Mouse (Mus musculus) midbrain, embryonic 16.5 days (tissue): Measurements from ENCODE around the gene Vps29. TPM values are rescaled to one million over a fixed set of nuclear protein-coding genes. Genes with fewer than 3 reads are reported as not detected.
"Not testable (repeated sequence)": the region's sequence is repeated elsewhere in the genome, so short reads cannot be mapped to it uniquely, and the experiment has no call there.

Source experiments
- ATAC-seq: fragments of 200-750 bp; cut with Nextera tagmentation; 2 replicates; pipeline ENCODE4 v1.8.0; 2017; ENCODE audit warnings: moderate TSS enrichment
- H3K27ac ChIP-seq: fragments of 300-500 bp; sonication (generic); 2 replicates; pipeline ENCODE4 v1.5.1; 2014; ENCODE audit warnings: mild to moderate bottlenecking, low read length, mixed read lengths
- H3K27me3 ChIP-seq: fragments of 300-500 bp; sonication (generic); 2 replicates; pipeline ENCODE4 v1.6.1; 2014; ENCODE audit warnings: low read depth, low read length, mixed read lengths; ENCODE audit not compliant: control insufficient read depth, insufficient read depth
- H3K36me3 ChIP-seq: fragments of 300-500 bp; sonication (generic); 2 replicates; pipeline ENCODE4 v1.6.1; 2014; ENCODE audit warnings: mild to moderate bottlenecking, low read length, moderate library complexity, mixed read lengths; ENCODE audit not compliant: control insufficient read depth, insufficient read depth
- H3K4me1 ChIP-seq: fragments of 300-500 bp; sonication (generic); 2 replicates; pipeline ENCODE4 v1.6.1; 2014; ENCODE audit warnings: mild to moderate bottlenecking, low read length, mixed read lengths; ENCODE audit not compliant: control insufficient read depth, insufficient read depth
- H3K4me2 ChIP-seq: fragments of 300-500 bp; sonication (generic); 2 replicates; pipeline ENCODE4 v1.6.1; 2014; ENCODE audit warnings: mild to moderate bottlenecking, low read length, mixed read lengths
- H3K4me3 ChIP-seq: fragments of 300-500 bp; sonication (generic); 2 replicates; pipeline ENCODE4 v1.5.1; 2014; ENCODE audit warnings: low read depth, mild to moderate bottlenecking, low read length, moderate library complexity, mixed read lengths
- H3K9ac ChIP-seq: fragments of 300-500 bp; sonication (generic); 2 replicates; pipeline ENCODE4 v1.6.1; 2014; ENCODE audit warnings: low read depth, low read length, mixed read lengths
- H3K9me3 ChIP-seq: fragments of 300-500 bp; sonication (generic); replicated peaks from 2 replicates; pipeline ENCODE4 v1.6.1; 2014; ENCODE audit warnings: mild to moderate bottlenecking, low read length, mixed read lengths; ENCODE audit not compliant: control insufficient read depth, poor library complexity, severe bottlenecking
- WGBS: fragments of 180-500 bp; shearing (Covaris S2); extraction: QIAGEN DNeasy Blood & Tissue Kit; methylation state at CpG from one replicate; pipeline ENCODE4 v1.1.7; 2014; 5-methylcytosine and 5-hydroxymethylcytosine counted together
- polyA plus RNA-seq: library from polyadenylated mRNA; unstranded; fragments of >200 nt; fragmentation: Nextera tagmentation; extraction: Ambion mirVana; gene quantifications from 2 replicates; pipeline ENCODE4 v1.2.1, GENCODE M21; 2015

Vps29 gene
- polyA plus RNA-seq, 1 experiment from 2014 or later = 347 TPM

- Histone ChIP-seq H3K36me3 (peaks cover 11% of the 10 kb centered on the region; the same call in 1 of the 2 replicates), H3K4me2 (no peak overlapping the region)
- ATAC-seq = no peak
Measured at GRCm38 (mm10) chr5:122314966-122315667, 39.1 kb upstream of the Vps29 start.

GRCm38 (mm10) chr5:122317329-122318045 lies 36.7 kb upstream of the Vps29 start:
- H3K4me2 ChIP-seq = no peak overlapping the region
- peaks cover 8% of the 10 kb centered on the region; the same call in 1 of the 2 replicates for H3K36me3 ChIP-seq
- WGBS = 78% methylated on average over 11 of the region's 11 CpGs
- ATAC-seq = no peak
- no peak overlapping the region for H3K4me3 ChIP-seq
- H3K9ac ChIP-seq = no peak overlapping the region
- no peaks in the 10 kb centered on the region for H3K9me3 ChIP-seq
- H3K4me1 ChIP-seq = no peaks in the 10 kb centered on the region; the same call in 1 of the 2 replicates
- no peaks in the 10 kb centered on the region for H3K27me3 ChIP-seq
- no peak overlapping the region for H3K27ac ChIP-seq

More at GRCm38 (mm10) chr5:122314966-122315667, 39.1 kb upstream of the Vps29 start:
- Histone ChIP-seq H3K4me3 (no peak overlapping the region), H3K27ac (peak overlapping the region; percentile 28; the same call in 1 of the 2 replicates), H3K4me1 (peaks cover 2% of the 10 kb centered on the region; the same call in 1 of the 2 replicates), H3K9ac (no peak overlapping the region; the same call in 1 of the 2 replicates), H3K27me3 (no peaks in the 10 kb centered on the region), H3K9me3 (no peaks in the 10 kb centered on the region)
- WGBS = 68% methylated on average over 20 of the region's 20 CpGs

- H3K27me3 ChIP-seq = no peaks in the 10 kb centered on the region
- H3K4me3 ChIP-seq = no peak overlapping the region
- H3K9ac ChIP-seq = no peak overlapping the region
- no peak overlapping the region for H3K27ac ChIP-seq
- peaks cover 8% of the 10 kb centered on the region; the same call in 1 of the 2 replicates for H3K36me3 ChIP-seq
- 64% methylated on average over 3 of the region's 3 CpGs for WGBS
- no peak for ATAC-seq
- H3K9me3 ChIP-seq = no peaks in the 10 kb centered on the region
- no peaks in the 10 kb centered on the region; the same call in 1 of the 2 replicates for H3K4me1 ChIP-seq
- H3K4me2 ChIP-seq = no peak overlapping the region
Measured at GRCm38 (mm10) chr5:122318100-122318499, 36.1 kb upstream of the Vps29 start.

- H3K27me3 ChIP-seq, H3K9me3 ChIP-seq, H3K27ac ChIP-seq, H3K4me3 ChIP-seq, ATAC-seq, H3K36me3 ChIP-seq, H3K9ac ChIP-seq, H3K4me2 ChIP-seq, H3K4me1 ChIP-seq: not testable (repeated sequence)
- WGBS = 74% methylated on average over 3 of the region's 3 CpGs
Measured at GRCm38 (mm10) chr5:122318976-122319375, 35.2 kb upstream of the Vps29 start.

- no peak overlapping the region for H3K9ac ChIP-seq
- H3K4me2 ChIP-seq = no peak overlapping the region
- WGBS = 79% methylated on average over 14 of the region's 14 CpGs
- ATAC-seq = no peak
- no peaks in the 10 kb centered on the region for H3K4me1 ChIP-seq
- no peak overlapping the region for H3K27ac ChIP-seq
- H3K36me3 ChIP-seq = peaks cover 10% of the 10 kb centered on the region; the same call in 1 of the 2 replicates
- no peaks in the 10 kb centered on the region for H3K27me3 ChIP-seq
- no peaks in the 10 kb centered on the region for H3K9me3 ChIP-seq
- H3K4me3 ChIP-seq = no peak overlapping the region
Measured at GRCm38 (mm10) chr5:122319474-122320204, 34.5 kb upstream of the Vps29 start.

- Histone ChIP-seq H3K27me3 (no peaks in the 10 kb centered on the region), H3K9ac (no peak overlapping the region), H3K27ac (no peak overlapping the region), H3K9me3 (no peaks in the 10 kb centered on the region), H3K4me1 (no peaks in the 10 kb centered on the region), H3K4me2 (no peak overlapping the region), H3K4me3 (no peak overlapping the region), H3K36me3 (peaks cover 13% of the 10 kb centered on the region; the same call in 1 of the 2 replicates)
- 81% methylated on average over 12 of the region's 12 CpGs for WGBS
- no peak for ATAC-seq
Measured at GRCm38 (mm10) chr5:122320205-122320781, 33.9 kb upstream of the Vps29 start.

GRCm38 (mm10) chr5:122323523-122323922 lies 30.6 kb upstream of the Vps29 start:
- Histone ChIP-seq H3K27ac (no peak overlapping the region), H3K4me3 (no peak overlapping the region), H3K4me1 (no peaks in the 10 kb centered on the region), H3K27me3 (no peaks in the 10 kb centered on the region), H3K9me3 (no peaks in the 10 kb centered on the region), H3K9ac (no peak overlapping the region), H3K4me2 (no peak overlapping the region), H3K36me3 (peaks cover 13% of the 10 kb centered on the region; the same call in 1 of the 2 replicates)
- no peak for ATAC-seq
- WGBS = 53% methylated on average over 8 of the region's 8 CpGs

GRCm38 (mm10) chr5:122324608-122325431 lies 29.3 kb upstream of the Vps29 start:
- Histone ChIP-seq H3K9ac (no peak overlapping the region), H3K27ac (no peak overlapping the region), H3K4me3 (no peak overlapping the region), H3K4me1 (no peaks in the 10 kb centered on the region), H3K36me3 (peaks cover 13% of the 10 kb centered on the region; the same call in 1 of the 2 replicates), H3K27me3 (no peaks in the 10 kb centered on the region), H3K4me2 (no peak overlapping the region), H3K9me3 (no peaks in the 10 kb centered on the region)
- no peak for ATAC-seq
- 88% methylated on average over 23 of the region's 23 CpGs for WGBS
